In the genomic region with DNA sequence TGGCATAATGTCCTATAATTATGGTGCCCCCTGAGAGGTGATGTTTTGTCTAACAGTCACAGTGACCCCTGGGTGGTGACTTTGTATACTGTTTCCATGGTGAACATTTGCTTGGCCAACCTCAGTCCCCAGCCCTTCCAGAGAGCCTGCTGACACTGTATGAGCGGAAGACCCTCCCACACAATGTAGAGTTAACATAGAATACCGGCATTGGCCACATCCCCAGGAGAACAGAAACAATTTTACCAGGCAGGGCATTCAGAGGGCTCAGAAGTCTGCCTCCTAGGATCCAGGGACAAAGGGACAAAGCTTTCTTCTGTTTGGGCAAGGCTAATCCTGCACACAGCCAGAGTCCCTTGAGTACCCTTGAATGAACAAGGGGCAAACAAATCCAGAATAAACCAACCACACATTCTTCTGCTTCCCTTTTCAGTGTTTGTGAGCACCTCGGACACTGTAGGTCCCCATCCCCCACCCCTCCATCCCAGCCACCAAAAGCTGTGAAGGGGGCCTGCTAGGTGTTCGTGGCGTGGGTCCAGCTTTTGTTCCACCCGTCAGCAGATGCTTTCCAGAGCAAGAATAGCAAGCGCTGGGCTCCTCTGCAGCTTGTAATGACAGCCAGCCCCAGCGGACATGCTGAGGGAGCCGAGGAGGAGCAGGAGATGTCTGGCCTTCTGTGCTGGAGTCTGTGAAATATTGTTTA, we compare ENCODE assay signal across 9 mouse cellular contexts.
DNase-seq lines count a peak whose midpoint lies in the region; ATAC-seq and TF ChIP-seq lines count a peak whose summit lies in the region.
"Had no signal": no experiment of that assay in that cellular context is flagged by ENCODE, and none has a peak within 500 bp of the region (broad histone marks: within the 10 kb centered on the region; RNA-seq: fewer than 3 reads in every experiment).

No protein-coding gene starts in this region.

- H3K9me3 ChIP-seq in forebrain, postnatal 0 days (ENCODE audit: low read length): no peaks in the 10 kb centered on the region
- no peaks in the 10 kb centered on the region; the same call in 1 of the 2 replicates for H3K9me3 ChIP-seq in lung, embryonic 16.5 days (ENCODE audit: control insufficient read depth, low read length)
- no peaks in the 10 kb centered on the region for H3K9me3 ChIP-seq in stomach, embryonic 15.5 days
- H3K9me3 ChIP-seq in kidney, embryonic 15.5 days (replicated peaks): no peaks in the 10 kb centered on the region

- peak; percentile 59 for ATAC-seq in forebrain, postnatal 0 days
- ATAC-seq in lung, embryonic 16.5 days (ENCODE audit: low read depth): peak; percentile 77
- 0 out of 2 replicates have a peak, but pooled peaks have one; percentile 33 for ATAC-seq in stomach, embryonic 15.5 days (ENCODE audit: insufficient read depth, low FRiP score, low read depth)
- ATAC-seq in kidney, embryonic 15.5 days (replicated peaks; ENCODE audit: low FRiP score): no peak
- ATAC-seq in megakaryocyte, adult 5-6 weeks (ENCODE audit: poor library complexity, severe bottlenecking): no peak

- H3K36me3 ChIP-seq in forebrain, postnatal 0 days (ENCODE audit: insufficient read depth): no peaks in the 10 kb centered on the region
- no peaks in the 10 kb centered on the region for H3K36me3 ChIP-seq in lung, embryonic 16.5 days (ENCODE audit: control insufficient read depth, insufficient read depth, low read length)
- no peaks in the 10 kb centered on the region for H3K36me3 ChIP-seq in stomach, embryonic 15.5 days
- H3K36me3 ChIP-seq in kidney, embryonic 15.5 days: no peaks in the 10 kb centered on the region

- H3K27me3 ChIP-seq in forebrain, postnatal 0 days (ENCODE audit: insufficient read depth, low read length): no peaks in the 10 kb centered on the region
- H3K27me3 ChIP-seq in lung, embryonic 16.5 days (ENCODE audit: control insufficient read depth, insufficient read depth, low read depth, low read length): no peaks in the 10 kb centered on the region
- no peaks in the 10 kb centered on the region for H3K27me3 ChIP-seq in stomach, embryonic 15.5 days (replicated peaks)
- H3K27me3 ChIP-seq in kidney, embryonic 15.5 days: no peaks in the 10 kb centered on the region

- H3K9ac ChIP-seq in forebrain, postnatal 0 days: peak overlapping the region; percentile 14
- H3K9ac ChIP-seq in lung, embryonic 16.5 days (ENCODE audit: low read length): no peak overlapping the region
- no peak overlapping the region for H3K9ac ChIP-seq in stomach, embryonic 15.5 days
- no peak overlapping the region for H3K9ac ChIP-seq in kidney, embryonic 15.5 days
- H3K9ac ChIP-seq: liver, embryonic 14.5 days had no signal

- H3K27ac ChIP-seq in forebrain, postnatal 0 days (ENCODE audit: low read depth, low read length): peak overlapping the region; percentile 45; the same call in 1 of the 2 replicates
- peak overlapping the region; percentile 2; the same call in 1 of the 2 replicates for H3K27ac ChIP-seq in lung, embryonic 16.5 days (ENCODE audit: low read length)
- H3K27ac ChIP-seq in stomach, embryonic 15.5 days: no peak overlapping the region
- no peak overlapping the region for H3K27ac ChIP-seq in kidney, embryonic 15.5 days
- H3K27ac ChIP-seq: liver, embryonic 14.5 days had no signal

- WGBS in forebrain, postnatal 0 days: 15% methylated on average over 9 of the region's 9 CpGs
- WGBS in lung, embryonic 16.5 days: 29% methylated on average over 9 of the region's 9 CpGs
- 32% methylated on average over 9 of the region's 9 CpGs for WGBS in stomach, embryonic 15.5 days
- WGBS in kidney, embryonic 15.5 days: 49% methylated on average over 9 of the region's 9 CpGs

- no peak for TF ChIP-seq CTCF in forebrain, postnatal 0 days (IDR thresholded peaks at IDR 0.05; ENCODE audit: low read depth)

- DNase-seq in layer of hippocampus, adult 9-11 months: peak; percentile 12
- DNase-seq in layer of hippocampus, postnatal 36 days: no peak
- DNase-seq in forebrain, postnatal 0 days: peak; percentile 40
- no peak for DNase-seq in cerebellum, adult 18-20 months

- no peak overlapping the region for H3K4me2 ChIP-seq in forebrain, postnatal 0 days (ENCODE audit: low read depth)
- peak overlapping the region; percentile 44 for H3K4me2 ChIP-seq in lung, embryonic 16.5 days (ENCODE audit: low read depth, low read length)
- peak overlapping the region; percentile 5; the same call in 1 of the 2 replicates for H3K4me2 ChIP-seq in stomach, embryonic 15.5 days
- no peak overlapping the region for H3K4me2 ChIP-seq in kidney, embryonic 15.5 days

- H3K4me3 ChIP-seq in forebrain, postnatal 0 days (ENCODE audit: low read depth, low read length): no peak overlapping the region
- H3K4me3 ChIP-seq in lung, embryonic 16.5 days (ENCODE audit: low read length): no peak overlapping the region
- no peak overlapping the region for H3K4me3 ChIP-seq in stomach, embryonic 15.5 days (replicated peaks)
- H3K4me3 ChIP-seq in kidney, embryonic 15.5 days (replicated peaks): no peak overlapping the region

- peaks cover 9% of the 10 kb centered on the region; the same call in 1 of the 2 replicates for H3K4me1 ChIP-seq in forebrain, postnatal 0 days (ENCODE audit: insufficient read depth)
- peaks cover 15% of the 10 kb centered on the region for H3K4me1 ChIP-seq in lung, embryonic 16.5 days (replicated peaks; ENCODE audit: control insufficient read depth, insufficient read depth, low read length)
- 0 out of 2 replicates have a peak, but pooled peaks cover 2% of the 10 kb centered on the region for H3K4me1 ChIP-seq in stomach, embryonic 15.5 days
- H3K4me1 ChIP-seq in kidney, embryonic 15.5 days: no peaks in the 10 kb centered on the region

Comparison
In these comparisons a context has a peak if more than half of its experiments do, and no peak if none do; other contexts are left out.
1. DNase-seq: peak in layer of hippocampus, adult 9-11 months (single experiment) and forebrain, postnatal 0 days (single experiment); none in layer of hippocampus, postnatal 36 days (0 of 2) and cerebellum, adult 18-20 months (0 of 2).
2. ATAC-seq: peak in forebrain, postnatal 0 days (single experiment), lung, embryonic 16.5 days (single experiment) and stomach, embryonic 15.5 days (single experiment); none in kidney, embryonic 15.5 days (single experiment) and megakaryocyte, adult 5-6 weeks (single experiment).
3. H3K27ac ChIP-seq: peak in forebrain, postnatal 0 days (single experiment) and lung, embryonic 16.5 days (single experiment); none in stomach, embryonic 15.5 days (single experiment) and kidney, embryonic 15.5 days (single experiment).
4. H3K4me2 ChIP-seq: peak in lung, embryonic 16.5 days (single experiment) and stomach, embryonic 15.5 days (single experiment); none in forebrain, postnatal 0 days (single experiment) and kidney, embryonic 15.5 days (single experiment).